In the genomic region with DNA sequence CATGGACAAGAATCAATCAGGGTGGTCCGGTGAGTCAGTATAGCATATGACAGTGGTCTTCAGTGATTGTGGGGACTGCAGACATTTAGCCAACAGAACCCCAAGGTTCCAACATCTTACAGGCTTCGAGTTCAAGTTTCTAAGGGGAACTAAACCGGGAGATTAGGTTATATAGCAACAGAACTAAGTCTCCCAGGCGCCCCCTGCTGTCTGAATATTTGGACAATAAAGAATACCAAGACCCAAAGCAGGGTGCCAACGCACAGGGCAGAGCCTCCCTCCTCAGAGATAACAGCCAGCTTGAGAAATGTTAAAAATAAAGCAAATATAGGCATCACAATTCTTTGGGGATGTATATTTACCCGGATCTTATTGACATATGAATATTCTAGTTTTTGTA, we compare ENCODE assay signal across 10 mouse cellular contexts. TPM values are rescaled to one million over a fixed set of nuclear protein-coding genes. Genes with fewer than 3 reads are reported as not detected.
DNase-seq lines count a peak whose midpoint lies in the region; ATAC-seq and TF ChIP-seq lines count a peak whose summit lies in the region.
"Had no signal": no experiment of that assay in that cellular context is flagged by ENCODE, and none has a peak within 500 bp of the region (broad histone marks: within the 10 kb centered on the region; RNA-seq: fewer than 3 reads in every experiment).

No protein-coding gene starts in this region.

- H3K4me1 ChIP-seq in intestine, postnatal 0 days (replicated peaks; ENCODE audit: control insufficient read depth, insufficient read depth, low read length), result no peaks in the 10 kb centered on the region
- H3K4me1 ChIP-seq in intestine, embryonic 15.5 days (replicated peaks), result 0 out of 2 replicates have a peak, but pooled peaks cover 2% of the 10 kb centered on the region
- H3K4me1 ChIP-seq in thymus, adult 2 months (replicated peaks; ENCODE audit: control insufficient read depth, insufficient read depth, low read length), result peaks cover 12% of the 10 kb centered on the region
- H3K4me1 ChIP-seq: midbrain, embryonic 12.5 days had no signal

- no peaks in the 10 kb centered on the region for H3K27me3 ChIP-seq in intestine, postnatal 0 days (replicated peaks; ENCODE audit: control insufficient read depth, insufficient read depth, low read length)
- H3K27me3 ChIP-seq in intestine, embryonic 15.5 days (replicated peaks), result no peaks in the 10 kb centered on the region
- H3K27me3 ChIP-seq in thymus, adult 2 months (ENCODE audit: control insufficient read depth, insufficient read depth, low read length), result no peaks in the 10 kb centered on the region
- H3K27me3 ChIP-seq: embryonic facial prominence, embryonic 12.5 days had no signal

- H3K9me3 ChIP-seq in intestine, postnatal 0 days (ENCODE audit: control insufficient read depth), result no peaks in the 10 kb centered on the region
- H3K9me3 ChIP-seq in intestine, embryonic 15.5 days, result no peaks in the 10 kb centered on the region
- H3K9me3 ChIP-seq: embryonic facial prominence, embryonic 12.5 days; midbrain, embryonic 12.5 days had no signal

- WGBS in intestine, postnatal 0 days, result 39% methylated on average over 6 of the region's 6 CpGs
- WGBS in intestine, embryonic 15.5 days, result 40% methylated on average over 6 of the region's 6 CpGs
- 38% methylated on average over 6 of the region's 6 CpGs for WGBS in thymus, adult 2 months

- TF ChIP-seq POLR2A in thymus, adult 2 months (IDR thresholded peaks at IDR 0.05; ENCODE audit: control insufficient read depth, extremely low read depth, insufficient read depth, low read length, poor library complexity), result no peak

- H3K36me3 ChIP-seq in intestine, postnatal 0 days (ENCODE audit: control insufficient read depth, insufficient read depth), result no peaks in the 10 kb centered on the region
- no peaks in the 10 kb centered on the region for H3K36me3 ChIP-seq in intestine, embryonic 15.5 days
- H3K36me3 ChIP-seq in thymus, adult 2 months (ENCODE audit: control insufficient read depth, insufficient read depth, low read length), result peaks cover 23% of the 10 kb centered on the region
- H3K36me3 ChIP-seq: embryonic facial prominence, embryonic 12.5 days; midbrain, embryonic 12.5 days had no signal

- DNase-seq in heart, postnatal 4 days, result peak; percentile 79
- peak; percentile 67 to 81 for DNase-seq in left cerebral cortex, postnatal 14 days (ENCODE audit: low spot score in 2 of 2)
- peak; percentile 21 for DNase-seq in ovary, adult 18-20 months (ENCODE audit: low spot score)
- DNase-seq in thymus, adult 2 months, result peak; percentile 77

- H3K27ac ChIP-seq in intestine, postnatal 0 days (ENCODE audit: low read depth, low read length), result no peak overlapping the region
- H3K27ac ChIP-seq in intestine, embryonic 15.5 days, result no peak overlapping the region
- no peak overlapping the region for H3K27ac ChIP-seq in thymus, adult 2 months (ENCODE audit: control insufficient read depth, insufficient read depth, low read length)
- H3K27ac ChIP-seq: embryonic facial prominence, embryonic 12.5 days; midbrain, embryonic 12.5 days had no signal

- TF ChIP-seq CTCF in intestine, postnatal 0 days (IDR thresholded peaks at IDR 0.05; ENCODE audit: low read depth), result peak; percentile 76
- no peak for TF ChIP-seq CTCF in thymus, adult 2 months (IDR thresholded peaks at IDR 0.05; ENCODE audit: borderline replicate concordance, control insufficient read depth, extremely low read depth, insufficient read depth, low read length, poor library complexity)

- H3K9ac ChIP-seq in intestine, postnatal 0 days (ENCODE audit: low read depth, low read length), result no peak overlapping the region
- H3K9ac ChIP-seq in intestine, embryonic 15.5 days, result no peak overlapping the region
- H3K9ac ChIP-seq: embryonic facial prominence, embryonic 12.5 days; midbrain, embryonic 12.5 days had no signal

- no peak for ATAC-seq in intestine, postnatal 0 days
- no peak for ATAC-seq in intestine, embryonic 15.5 days
- ATAC-seq in activated CD4-positive, CD25-positive, alpha-beta regulatory T cell, adult 4 months, result peak; percentile 58
- peak; percentile 66 for ATAC-seq in common myeloid progenitor, adult 5-6 weeks (replicated peaks; ENCODE audit: low read depth, poor library complexity, severe bottlenecking)

- intact Hi-C loops in left cerebral cortex, postnatal 14 days (cut with DNase I), result loop anchor here (2.0 kb wide), 1 partner anchor 787 kb away; no protein-coding TSS in a partner anchor

- no peak overlapping the region for H3K4me3 ChIP-seq in intestine, postnatal 0 days (ENCODE audit: low read depth, low read length)
- no peak overlapping the region for H3K4me3 ChIP-seq in intestine, embryonic 15.5 days (replicated peaks)
- no peak overlapping the region for H3K4me3 ChIP-seq in thymus, adult 2 months (ENCODE audit: control insufficient read depth, insufficient read depth, low read length)
- H3K4me3 ChIP-seq: embryonic facial prominence, embryonic 12.5 days; midbrain, embryonic 12.5 days had no signal

- H3K4me2 ChIP-seq in intestine, postnatal 0 days (replicated peaks; ENCODE audit: low read depth), result no peak overlapping the region
- no peak overlapping the region for H3K4me2 ChIP-seq in intestine, embryonic 15.5 days (replicated peaks)
- H3K4me2 ChIP-seq: embryonic facial prominence, embryonic 12.5 days; midbrain, embryonic 12.5 days had no signal

RNA-seq across cellular contexts. Expression of a gene that starts 24.0 kb away (rescaled TPM):
- 21.2 and 26.5 TPM in 2 replicates for polyA plus RNA-seq in intestine, postnatal 0 days (2015; fragmentation: Nextera tagmentation; extraction: Ambion mirVana)
- 6.4 and 6.7 TPM in 2 replicates for polyA plus RNA-seq in intestine, embryonic 15.5 days (2015; fragmentation: Nextera tagmentation; extraction: Ambion mirVana)
- 100 to 1,000 TPM; 153 to 156 TPM for polyA plus RNA-seq in activated CD4-positive, CD25-positive, alpha-beta regulatory T cell, adult 4 months (2017; shearing (Covaris generic))
- 63.5 and 64.7 TPM in 2 replicates for total RNA-seq in common myeloid progenitor, adult 5-6 weeks (2017)
- total RNA-seq in heart, postnatal 4 days (2021), result under 1 TPM; 0.54 to 0.67 TPM
- total RNA-seq in left cerebral cortex, postnatal 14 days (2021), result under 1 TPM; 0.17 to 0.31 TPM
- 48.6 and 64.6 TPM in 2 replicates for polyA plus RNA-seq in thymus, adult 2 months (2012; rRNA removed)

RNA-seq across cellular contexts. Expression of a gene that starts 53.1 kb away (rescaled TPM):
- 74.1 and 86.3 TPM in 2 replicates for polyA plus RNA-seq in intestine, postnatal 0 days (2015; fragmentation: Nextera tagmentation; extraction: Ambion mirVana)
- polyA plus RNA-seq in intestine, embryonic 15.5 days (2015; fragmentation: Nextera tagmentation; extraction: Ambion mirVana), result 109 and 113 TPM in 2 replicates
- polyA plus RNA-seq in activated CD4-positive, CD25-positive, alpha-beta regulatory T cell, adult 4 months (2017; shearing (Covaris generic)), result 100 to 1,000 TPM in 1 of 2 experiments, 10 to 100 TPM in 1; 99.4 to 158 TPM
- 36.6 and 67.0 TPM in 2 replicates for total RNA-seq in common myeloid progenitor, adult 5-6 weeks (2017)
- total RNA-seq in heart, postnatal 4 days (2021), result 100 to 1,000 TPM; 199 to 217 TPM
- total RNA-seq in left cerebral cortex, postnatal 14 days (2021), result 10 to 100 TPM; 52.2 to 62.3 TPM
- polyA plus RNA-seq in thymus, adult 2 months (2012; rRNA removed), result 12.3 and 21.6 TPM in 2 replicates

Comparison
In these comparisons a context has a peak if more than half of its experiments do, and no peak if none do; other contexts are left out.
1. ATAC-seq: peak in activated CD4-positive, CD25-positive, alpha-beta regulatory T cell, adult 4 months (single experiment) and common myeloid progenitor, adult 5-6 weeks (single experiment); none in intestine, postnatal 0 days (single experiment) and intestine, embryonic 15.5 days (single experiment).
2. DNase-seq: peak in every context shown above with its lines; median percentile 79 in heart, postnatal 4 days; 77 in thymus, adult 2 months; 74 in left cerebral cortex, postnatal 14 days; 21 in ovary, adult 18-20 months.